Mouse (Mus musculus): ENCODE results near the gene Farp1.

The Farp1 gene

DNA sequence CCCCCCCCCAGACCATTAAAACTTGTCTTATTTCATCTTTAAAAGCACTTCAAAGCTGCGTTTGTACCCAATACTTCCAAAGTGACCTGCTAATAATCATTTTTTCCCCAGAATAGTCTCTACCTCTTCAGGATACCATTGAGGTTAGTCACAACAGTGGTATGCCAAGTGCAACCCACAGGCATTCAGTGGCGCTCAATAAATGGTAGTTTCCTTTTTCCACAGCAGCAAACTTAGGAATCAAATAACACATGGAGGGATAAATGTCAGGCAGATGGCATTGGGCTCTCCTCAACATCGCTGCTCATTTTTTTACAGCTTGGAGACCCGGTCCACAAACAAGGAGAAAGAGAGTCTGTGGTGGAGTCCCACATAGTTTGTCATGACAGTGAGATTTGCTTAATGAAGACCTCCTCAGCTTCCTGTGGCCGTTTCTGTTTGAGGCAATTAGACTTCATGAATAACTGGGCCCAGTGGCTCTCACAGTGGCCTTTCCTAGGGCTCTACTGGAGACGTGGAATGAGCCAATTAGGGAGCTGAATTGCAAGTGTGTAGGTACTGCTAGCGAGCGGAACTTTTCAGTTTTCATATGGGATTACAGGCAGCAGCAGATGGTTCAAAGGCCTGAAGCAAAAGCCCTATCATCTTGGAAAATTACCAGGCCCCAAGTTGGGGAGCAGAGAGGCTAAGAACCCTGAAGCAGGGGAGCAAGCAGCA is 148.6 kb downstream of the Farp1 start:
- DNase-seq (ENCODE audit: low spot score): no peak

DNA sequence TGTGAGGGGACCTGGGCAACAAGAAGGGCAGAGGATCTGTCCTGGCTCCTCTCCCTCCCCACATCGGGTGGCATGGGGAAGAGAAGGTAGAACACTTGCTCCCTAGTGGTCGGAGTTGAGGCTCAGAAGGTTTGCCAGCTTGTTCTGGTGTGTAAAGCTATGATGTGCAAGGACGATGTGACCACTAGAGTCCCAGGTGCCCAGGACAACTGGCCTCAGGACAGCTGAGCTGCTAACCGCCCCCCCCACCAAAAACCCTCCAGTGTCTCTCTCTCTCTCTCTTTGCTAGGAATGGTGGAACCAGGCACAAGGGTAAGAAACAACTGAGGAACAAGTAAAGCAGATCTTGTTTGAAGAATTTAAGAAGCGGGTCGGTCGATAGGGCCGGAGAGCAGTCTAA is 149.4 kb downstream of the Farp1 start:
- no peak for DNase-seq (ENCODE audit: low spot score)

DNA sequence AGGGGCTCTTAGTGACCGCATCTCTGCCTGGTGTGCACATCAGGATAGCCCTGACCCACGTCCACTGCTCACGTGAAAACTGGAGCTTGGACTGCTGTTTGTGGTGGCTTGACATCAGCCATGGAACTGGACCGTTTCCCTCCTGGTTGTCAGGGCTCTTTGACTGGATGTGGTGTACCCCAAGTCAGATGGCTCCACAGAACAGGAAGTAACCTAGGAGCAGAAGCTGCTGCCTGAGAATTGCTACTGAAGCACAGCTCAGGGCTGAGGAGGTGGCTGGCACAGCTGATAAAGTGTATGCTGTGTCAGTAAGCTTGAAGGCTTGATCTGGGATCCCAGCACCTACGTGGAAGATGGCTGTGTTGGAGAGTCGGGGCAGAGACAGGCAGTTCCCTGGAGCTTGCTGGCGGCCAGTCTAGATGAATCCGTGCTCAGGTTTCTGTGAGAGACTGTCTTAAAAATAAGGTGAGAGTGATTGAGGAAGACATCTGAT is 151.4 kb downstream of the Farp1 start:
- no peak for DNase-seq (ENCODE audit: low spot score)

DNA sequence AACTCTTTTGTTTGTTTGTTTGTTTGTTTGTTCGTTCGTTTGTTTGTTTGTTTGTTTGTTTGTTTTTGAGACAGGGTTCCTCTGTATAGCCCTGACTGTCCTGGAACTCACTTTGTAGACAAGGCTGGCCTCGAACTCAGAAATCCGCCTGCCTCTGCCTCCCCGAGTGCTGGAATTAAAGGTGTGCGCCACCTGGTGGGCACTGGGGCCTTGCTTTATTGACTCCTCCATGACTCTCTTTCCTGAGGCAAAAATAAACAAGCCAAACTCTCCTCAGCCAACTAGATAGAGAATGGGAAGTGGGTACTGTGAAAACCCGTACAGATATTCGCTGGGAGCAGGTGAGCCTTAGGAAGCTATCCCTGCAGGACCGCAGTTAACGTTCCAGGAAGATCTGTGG is 154.8 kb downstream of the Farp1 start:
- DNase-seq (ENCODE audit: low spot score): peak; percentile 10

DNA sequence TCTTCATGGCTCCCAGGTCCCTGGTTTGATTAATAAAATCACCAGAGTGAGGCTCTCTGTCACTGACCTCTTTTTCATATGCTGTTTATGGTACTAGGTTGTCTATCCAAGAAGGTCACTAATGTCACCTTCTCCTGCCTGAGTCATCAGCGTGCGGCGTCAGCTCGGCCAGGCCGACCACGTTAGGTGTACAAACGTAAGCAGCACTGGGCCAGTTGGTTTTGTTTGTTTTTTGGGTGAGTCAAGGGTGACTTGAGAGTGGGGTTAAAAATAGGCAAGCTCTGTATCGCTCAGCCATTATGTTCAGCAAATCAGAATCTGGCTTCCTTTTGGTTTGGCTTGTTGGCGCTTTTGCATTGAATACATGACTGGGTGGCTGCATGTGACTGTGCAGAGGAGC is 155.4 kb downstream of the Farp1 start:
- no peak for DNase-seq (ENCODE audit: low spot score)

DNA sequence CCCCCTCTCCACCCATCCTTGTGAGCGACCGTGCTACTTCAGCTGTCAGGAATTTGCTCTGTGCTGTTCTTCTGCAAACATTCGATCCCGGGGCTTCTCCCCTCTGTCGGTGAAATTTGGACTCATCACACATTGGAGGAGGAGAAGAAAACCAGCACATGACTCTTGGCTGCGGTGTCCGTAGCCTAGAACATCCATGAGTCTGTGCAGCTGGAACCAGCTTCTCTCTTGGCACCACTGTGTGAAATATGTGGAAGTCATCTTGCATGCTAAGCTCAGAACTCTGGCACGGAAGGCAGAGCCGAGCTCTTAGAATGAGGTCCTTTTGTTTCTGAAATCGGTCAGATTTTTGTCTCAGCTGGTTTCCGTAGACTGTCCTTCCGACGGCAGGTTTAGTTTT is 156.7 kb downstream of the Farp1 start:
- DNase-seq (ENCODE audit: low spot score): no peak

DNA sequence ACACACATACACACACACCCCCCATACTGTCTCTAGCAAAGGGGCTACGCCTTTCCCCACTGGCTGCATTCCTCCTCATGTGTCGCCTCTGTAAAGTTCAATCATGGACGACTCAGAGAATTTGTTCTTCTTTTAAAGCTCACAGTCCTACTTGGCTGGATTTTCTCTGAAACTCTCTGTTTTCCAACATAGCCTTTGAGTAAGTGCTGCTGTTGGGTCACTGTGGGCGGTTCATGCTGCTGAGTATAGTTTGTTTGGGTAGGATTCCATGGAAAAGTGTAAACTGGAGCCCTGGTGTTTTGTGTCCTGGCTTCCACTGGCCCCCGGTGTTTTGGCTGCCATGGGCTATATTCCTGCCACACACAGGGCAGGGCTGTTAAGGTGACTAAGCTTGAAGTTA is 157.4 kb downstream of the Farp1 start:
- DNase-seq (ENCODE audit: low spot score): no peak

DNA sequence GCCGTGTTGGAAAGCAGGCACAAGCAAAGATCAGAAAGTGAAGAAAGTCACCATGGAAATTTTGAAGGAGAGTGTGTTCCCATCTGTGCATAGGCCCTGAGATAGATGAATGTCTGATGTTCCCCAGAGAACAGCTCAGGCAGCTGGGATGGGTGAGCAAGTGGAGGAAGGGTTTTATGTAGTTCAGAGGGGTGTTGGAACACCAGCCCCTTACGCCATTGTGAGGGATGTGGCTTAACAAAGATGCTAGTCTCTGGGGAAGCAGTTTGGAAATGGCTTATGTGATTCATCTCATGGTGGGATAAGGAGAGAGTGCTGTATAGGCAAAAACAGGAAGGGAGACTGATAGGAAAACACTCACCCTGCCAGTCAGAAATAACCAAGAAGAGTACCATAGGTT is 159.0 kb downstream of the Farp1 start:
- DNase-seq (ENCODE audit: low spot score): no peak

DNA sequence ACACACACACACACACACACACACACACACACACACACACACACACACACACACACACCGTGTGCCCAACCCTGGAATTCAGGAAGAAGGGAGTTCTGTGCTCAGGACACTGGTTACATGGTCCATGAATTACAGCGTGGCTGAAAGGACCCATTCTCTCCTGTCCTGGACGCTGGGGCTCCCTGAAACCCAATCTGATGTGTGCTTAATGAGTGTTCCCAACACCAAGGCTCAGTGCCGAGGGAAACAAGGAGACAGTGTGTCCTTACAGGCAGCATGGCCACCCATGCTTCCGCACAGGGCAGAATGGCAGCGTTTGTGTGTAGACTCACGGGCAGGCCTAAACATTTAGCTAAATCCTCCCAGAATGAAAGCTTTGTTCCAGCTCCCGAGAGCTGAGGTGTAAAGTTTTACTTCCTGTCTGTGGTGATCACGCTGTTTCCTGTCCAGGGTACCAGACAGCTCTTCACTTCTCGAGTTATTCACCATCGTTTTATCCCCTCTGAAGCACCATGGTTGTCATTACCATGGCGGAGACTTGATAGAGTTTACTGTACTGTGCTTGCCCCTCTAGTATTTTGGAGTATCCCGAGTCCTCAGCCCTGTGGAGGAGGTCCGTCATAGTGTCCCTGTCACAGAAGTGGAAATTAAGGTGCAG is 164.0 kb downstream of the Farp1 start:
- no peak for DNase-seq (ENCODE audit: low spot score)

DNA sequence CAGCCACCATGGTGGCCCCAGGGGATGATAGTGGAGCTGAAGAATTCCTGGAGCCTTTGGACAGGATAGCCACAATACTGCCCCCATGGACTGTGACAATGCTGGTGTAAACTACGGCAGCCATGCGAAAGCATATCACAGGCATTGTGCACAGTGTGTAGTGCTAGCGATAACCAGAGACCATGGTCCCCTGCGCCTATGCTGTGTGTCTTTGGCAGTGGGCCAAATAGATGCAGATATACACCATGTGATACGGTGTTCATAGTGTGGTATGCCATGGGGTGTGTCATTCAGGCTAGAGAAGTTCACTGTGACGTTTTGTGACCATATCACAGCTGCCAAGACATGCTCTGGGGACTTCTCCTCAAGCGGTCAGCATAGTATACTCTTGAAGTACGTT is 164.8 kb downstream of the Farp1 start:
- no peak for DNase-seq (ENCODE audit: low spot score)

DNA sequence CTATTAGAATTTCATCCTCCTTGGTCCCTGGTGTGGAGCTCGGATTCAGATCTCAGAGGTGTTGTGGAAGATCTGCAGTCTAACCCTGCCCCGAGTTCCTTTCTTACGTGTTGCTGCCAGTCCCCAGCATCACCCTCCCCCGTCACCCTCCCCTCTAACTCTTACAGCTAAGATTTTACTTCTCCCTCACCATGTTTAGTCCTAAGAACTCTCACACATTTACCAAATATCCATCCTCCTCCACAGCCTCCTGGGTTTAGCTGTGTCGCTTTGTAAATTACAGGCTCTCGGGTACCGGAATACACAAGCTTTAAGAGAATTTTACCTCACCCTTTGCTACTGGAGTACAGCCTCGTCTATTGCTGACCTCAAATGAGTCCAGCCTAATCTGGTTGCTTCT is 165.4 kb downstream of the Farp1 start:
- DNase-seq (ENCODE audit: low spot score): no peak

DNA sequence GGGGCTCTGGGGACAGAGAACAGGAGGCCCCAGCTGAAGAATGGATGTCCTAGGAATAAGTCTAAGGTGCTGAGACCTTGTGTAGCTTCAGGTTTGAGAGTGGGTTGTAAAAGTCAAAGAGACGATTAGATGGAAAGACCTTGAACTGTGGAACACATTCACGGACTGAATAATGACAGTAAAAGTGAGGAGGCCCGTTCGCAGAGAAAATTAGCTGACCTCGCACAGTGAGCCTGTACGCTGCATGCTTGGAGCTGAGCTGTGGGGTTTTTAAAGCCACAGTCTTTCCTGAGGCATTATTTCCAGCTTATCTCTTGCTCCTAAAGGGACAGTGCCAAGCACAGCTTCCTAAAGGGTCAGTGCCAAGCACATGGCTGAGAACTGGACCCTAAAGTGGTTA is 166.2 kb downstream of the Farp1 start:
- no peak for DNase-seq (ENCODE audit: low spot score)

DNA sequence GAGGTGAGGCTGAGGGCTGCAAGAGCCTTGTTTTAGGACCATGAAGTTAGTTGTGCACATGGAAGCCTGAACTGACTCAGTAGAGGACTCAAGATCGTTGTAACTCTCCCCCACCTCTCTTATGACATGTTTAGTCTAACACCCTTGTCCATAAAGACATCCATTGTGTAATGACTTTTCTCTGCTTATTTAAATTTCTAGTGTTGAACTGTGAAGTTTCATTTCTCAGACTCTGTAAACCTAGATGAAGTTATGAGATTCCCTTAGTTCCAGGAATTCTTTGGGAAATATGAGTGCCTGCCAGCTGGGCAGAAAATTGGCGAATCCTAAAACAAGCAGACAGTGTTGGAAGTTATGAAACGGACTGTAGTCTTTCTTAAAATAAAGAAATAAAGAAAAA is 170.5 kb downstream of the Farp1 start:
- no peak for DNase-seq (ENCODE audit: low spot score)

DNA sequence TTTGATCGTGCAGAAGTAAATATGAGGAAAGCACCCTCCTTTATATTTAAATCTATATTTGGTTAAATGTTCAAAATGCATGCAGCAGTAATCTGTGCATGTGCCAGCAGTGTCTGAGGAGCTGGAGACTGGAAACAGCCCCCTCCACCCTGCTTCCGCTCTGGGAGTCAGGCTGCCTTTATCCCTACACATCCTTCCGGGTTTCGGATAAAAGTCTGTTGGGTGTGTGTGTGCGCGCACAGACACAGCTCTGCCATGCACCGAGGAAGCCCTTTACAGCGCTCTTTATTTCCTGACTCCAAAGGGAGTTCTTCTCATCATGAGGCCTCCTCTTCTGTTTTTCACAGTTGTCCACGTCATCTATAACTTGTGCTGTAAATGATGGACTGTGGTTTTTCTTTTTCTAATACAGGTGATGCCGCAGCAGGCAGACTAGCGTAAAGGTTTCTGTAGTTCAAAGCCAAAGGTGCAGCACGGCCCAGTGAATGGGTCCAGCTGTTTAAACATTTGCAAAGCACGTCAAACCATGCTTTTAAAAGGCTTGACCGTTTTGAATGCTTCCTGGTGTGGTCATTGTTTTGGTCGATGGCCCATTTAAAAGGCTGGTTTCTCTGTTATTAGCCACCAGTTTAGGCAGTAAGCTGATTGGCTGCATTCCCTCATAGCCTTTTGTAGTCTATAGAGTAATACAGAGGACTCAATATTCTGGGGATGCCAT is 172.6 kb downstream of the Farp1 start:
- no peak for DNase-seq (ENCODE audit: low spot score)

DNA sequence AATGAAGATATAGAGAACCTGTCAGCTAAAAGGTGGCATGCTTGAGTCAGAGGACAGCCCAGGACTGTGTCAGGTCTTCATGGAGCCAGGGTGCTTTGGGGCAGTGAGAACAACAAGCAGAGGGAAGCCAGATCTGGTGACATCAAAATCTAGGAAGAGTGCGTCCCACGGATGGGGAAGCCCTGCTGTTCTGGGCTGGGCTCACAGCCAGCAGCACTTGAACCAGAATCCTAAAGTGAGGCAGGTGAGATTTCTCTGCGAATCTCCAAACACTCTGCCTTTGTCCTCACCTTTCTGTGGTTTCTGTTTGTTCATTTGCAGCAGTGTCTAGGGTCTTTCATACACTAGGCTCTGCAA is 173.1 kb downstream of the Farp1 start:
- DNase-seq (ENCODE audit: low spot score): no peak

DNA sequence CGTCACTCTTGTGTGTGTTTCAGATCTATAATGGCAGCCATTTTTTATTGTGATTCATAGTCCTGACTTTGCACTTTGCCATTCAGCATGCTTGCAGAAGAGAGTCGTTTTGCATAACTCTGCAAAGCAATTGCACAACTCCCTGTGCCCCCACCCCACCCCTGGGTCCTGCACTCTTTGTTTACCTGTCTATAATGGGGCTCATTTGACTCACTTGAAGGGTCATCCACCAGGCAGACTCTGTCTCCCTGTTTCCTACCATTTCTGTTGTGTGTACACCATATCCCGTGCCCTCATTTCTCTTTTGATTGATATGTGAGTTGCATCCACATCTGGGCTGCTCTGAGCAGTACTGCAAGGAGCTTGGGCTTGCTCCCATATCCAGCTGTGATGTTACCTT is 175.3 kb downstream of the Farp1 start:
- no peak for DNase-seq (ENCODE audit: low spot score)

DNA sequence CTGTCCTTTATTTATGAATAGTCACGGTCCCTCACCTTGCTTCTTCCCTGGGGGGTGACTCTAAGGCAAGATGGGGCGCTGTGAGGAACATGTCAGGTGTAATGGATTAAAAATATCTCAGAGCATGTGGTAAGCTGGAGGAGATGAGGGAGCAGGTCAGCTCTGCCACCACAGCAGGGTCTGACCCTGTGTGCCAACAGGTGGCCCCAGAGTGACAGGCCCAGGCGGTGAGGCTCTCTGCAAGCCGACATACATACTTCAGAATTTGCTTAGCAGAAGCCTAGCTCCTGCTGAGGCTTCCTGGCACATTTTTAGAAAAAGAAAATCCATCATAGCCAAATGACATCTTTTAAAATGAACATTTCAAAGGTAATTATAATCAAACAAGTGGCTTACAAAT is 178.7 kb downstream of the Farp1 start:
- no peak for DNase-seq (ENCODE audit: low spot score)

DNA sequence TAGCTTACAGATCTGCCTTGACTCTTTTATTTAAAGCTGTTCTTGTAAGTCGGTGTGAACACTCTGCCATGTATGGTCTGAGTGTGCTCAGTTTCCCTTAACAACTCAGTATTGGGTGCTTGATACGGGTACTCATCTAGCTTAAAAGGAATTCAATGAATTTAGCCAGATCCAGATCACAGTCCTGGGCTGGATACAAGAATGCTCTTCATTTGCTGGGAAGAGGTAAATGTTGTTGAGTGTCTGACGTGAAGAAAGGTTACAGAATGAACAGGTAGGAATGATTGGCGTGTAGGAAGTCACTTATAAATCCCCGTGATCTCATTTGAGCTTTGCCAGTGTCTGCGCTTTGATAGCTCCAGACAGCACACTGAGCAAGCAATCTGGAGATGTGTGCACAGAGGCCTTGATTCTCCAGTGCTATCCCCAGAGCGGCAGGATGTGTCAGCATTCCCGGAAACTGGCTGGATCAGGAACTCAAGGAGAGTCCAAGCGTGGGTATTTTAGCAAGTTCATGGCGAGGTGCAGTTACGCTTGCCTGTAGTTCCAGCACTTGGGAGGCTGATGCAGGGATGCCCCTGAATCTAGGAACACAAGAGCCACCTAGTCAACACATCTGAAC is 179.7 kb downstream of the Farp1 start:
- DNase-seq (ENCODE audit: low spot score): no peak

DNA sequence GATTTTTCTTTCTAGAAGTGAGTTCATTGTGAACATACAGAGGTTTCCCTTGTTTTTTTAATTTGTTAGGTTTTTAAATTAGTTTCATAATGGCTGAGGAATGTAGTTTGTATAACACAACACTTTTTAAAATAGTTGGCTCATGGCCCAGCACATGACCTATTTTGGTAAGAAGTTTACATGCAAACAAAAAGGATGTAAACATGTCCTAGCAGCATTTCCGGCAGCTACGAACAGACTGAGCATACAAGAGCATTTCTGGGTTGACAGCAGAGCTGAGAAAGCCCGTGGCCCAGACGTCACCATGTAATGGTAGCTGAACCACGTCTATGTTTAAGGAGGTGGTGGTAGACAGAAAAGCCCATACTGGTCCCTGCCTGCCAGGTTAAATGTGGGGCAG is 180.8 kb downstream of the Farp1 start:
- no peak for DNase-seq (ENCODE audit: low spot score)

DNA sequence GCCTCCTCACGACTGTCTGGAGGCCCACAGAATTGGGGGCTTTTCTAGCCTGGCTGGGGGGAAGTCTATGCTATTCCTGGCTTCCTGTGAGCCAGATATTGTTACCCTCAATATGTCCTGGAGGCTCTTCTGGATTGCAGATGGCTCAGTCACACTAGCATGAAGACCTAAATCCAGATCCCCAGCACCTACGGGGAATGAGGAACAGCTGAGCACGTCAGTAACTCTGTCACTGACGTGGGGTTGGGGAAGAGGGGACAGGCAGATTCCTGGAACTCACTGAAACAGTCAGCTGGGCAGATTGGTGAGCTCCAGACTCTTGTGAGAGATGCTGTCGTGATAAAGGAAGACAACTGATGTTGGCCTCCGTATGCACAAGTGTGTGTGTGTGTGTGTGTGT is 181.7 kb downstream of the Farp1 start:
- no peak for DNase-seq (ENCODE audit: low spot score)

DNA sequence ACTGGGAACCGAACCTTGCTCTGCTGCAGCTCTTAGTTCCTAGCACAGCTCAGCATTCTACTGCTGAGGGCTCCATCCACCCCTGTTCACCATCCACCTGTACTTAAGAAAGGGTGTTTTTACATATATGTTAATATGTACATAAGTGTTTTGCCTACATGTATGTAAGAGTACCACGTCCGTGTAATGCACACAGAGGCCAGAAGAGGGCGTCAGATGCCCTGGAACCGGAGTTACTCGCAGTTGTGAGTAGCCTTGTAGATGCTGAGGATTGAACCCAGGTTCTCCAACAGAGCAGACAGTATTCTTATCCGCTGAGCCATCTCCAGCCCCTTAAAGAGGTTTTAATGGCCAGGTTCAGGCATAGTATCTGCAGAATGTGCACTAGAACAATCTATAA is 183.6 kb downstream of the Farp1 start:
- DNase-seq (ENCODE audit: low spot score): no peak

DNA sequence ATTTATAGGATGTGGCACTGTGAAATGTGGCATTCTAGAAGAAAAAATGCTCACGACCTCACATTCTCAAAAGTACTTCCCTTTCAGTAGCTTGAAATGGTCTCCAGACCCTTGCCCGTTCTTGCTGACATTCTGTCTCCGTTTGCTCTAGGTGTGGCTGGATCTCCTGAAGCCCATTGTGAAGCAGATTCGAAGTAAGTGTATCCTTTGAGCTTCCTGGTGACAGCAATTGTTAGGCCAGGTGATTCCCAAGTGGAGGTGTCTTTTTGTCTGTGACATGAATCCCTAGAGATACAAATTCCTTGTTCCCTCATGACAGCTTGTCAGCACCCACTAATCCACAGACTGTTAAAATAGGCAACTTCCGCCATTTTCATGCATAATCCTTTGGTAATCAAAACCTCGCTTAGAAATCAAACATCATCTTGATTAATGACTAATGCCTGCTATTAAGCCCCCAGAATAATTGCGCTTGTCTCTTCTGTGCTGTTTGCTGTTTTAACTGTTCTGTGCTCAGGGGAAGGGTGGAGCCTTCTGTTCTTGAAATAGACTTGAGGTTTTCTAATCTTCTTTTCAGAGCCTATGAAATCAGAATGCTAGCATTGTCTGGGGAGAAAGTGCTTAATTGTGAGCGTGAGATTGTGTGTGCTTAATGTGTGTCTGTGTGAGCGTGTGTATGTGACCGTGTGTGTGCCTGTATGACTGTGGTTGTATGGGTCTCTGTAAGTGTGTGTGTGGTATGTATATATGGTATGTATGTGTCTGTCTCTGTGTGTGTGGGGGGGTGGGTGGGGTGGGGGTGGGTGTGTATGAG is 184.4 kb downstream of the Farp1 start:
- no peak for DNase-seq (ENCODE audit: low spot score)

Data from MN1 (cell line).